Mouse (Mus musculus) embryonic facial prominence, embryonic 13.5 days (tissue): Measurements from ENCODE around the gene Klk1. TPM values are rescaled to one million over a fixed set of nuclear protein-coding genes. Genes with fewer than 3 reads are reported as not detected.

ENCODE experiments used
- ATAC-seq: fragments of 200-750 bp; cut with Nextera tagmentation; 2 replicates; pipeline ENCODE4 v1.8.0; 2017; ENCODE audit warnings: low read depth; ENCODE audit not compliant: insufficient number of reproducible peaks, insufficient read depth, low FRiP score, low TSS enrichment
- H3K27ac ChIP-seq: fragments of 300-500 bp; sonication (generic); 2 replicates; pipeline ENCODE4 v1.5.1; 2015; ENCODE audit warnings: moderate library complexity, mild to moderate bottlenecking, inconsistent platforms
- H3K27me3 ChIP-seq: fragments of 300-500 bp; sonication (generic); 2 replicates; pipeline ENCODE4 v1.6.1; 2015; ENCODE audit warnings: mild to moderate bottlenecking, inconsistent platforms
- H3K36me3 ChIP-seq: fragments of 300-500 bp; sonication (generic); 2 replicates; pipeline ENCODE4 v1.6.1; 2015; ENCODE audit warnings: mild to moderate bottlenecking, inconsistent platforms
- H3K4me1 ChIP-seq: fragments of 300-500 bp; sonication (generic); 2 replicates; pipeline ENCODE4 v1.6.1; 2015; ENCODE audit warnings: inconsistent platforms
- H3K4me2 ChIP-seq: fragments of 300-500 bp; sonication (generic); 2 replicates; pipeline ENCODE4 v1.6.1; 2015; ENCODE audit warnings: moderate library complexity, mild to moderate bottlenecking, inconsistent platforms
- H3K4me3 ChIP-seq: fragments of 300-500 bp; sonication (generic); 2 replicates; pipeline ENCODE4 v1.5.1; 2015; ENCODE audit warnings: mild to moderate bottlenecking, inconsistent platforms
- H3K9ac ChIP-seq: fragments of 300-500 bp; sonication (generic); 2 replicates; pipeline ENCODE4 v1.6.1; 2015; ENCODE audit warnings: mild to moderate bottlenecking, inconsistent platforms
- H3K9me3 ChIP-seq: fragments of 300-500 bp; sonication (generic); 2 replicates; pipeline ENCODE4 v1.6.1; 2016; ENCODE audit warnings: inconsistent platforms
- WGBS: fragments of 180-500 bp; shearing (Covaris S2); methylation state at CpG from one replicate; pipeline ENCODE4 v1.1.7; 2015; ENCODE audit warnings: mixed read lengths; 5-methylcytosine and 5-hydroxymethylcytosine counted together
- polyA plus RNA-seq: library from polyadenylated mRNA; unstranded; fragments of >200 nt; fragmentation: Nextera tagmentation; extraction: Ambion mirVana; gene quantifications from 2 replicates; pipeline ENCODE4 v1.2.1, GENCODE M21; 2015

Klk1 gene
- polyA plus RNA-seq, 1 experiment from 2014 or later = not detected

- 75% methylated on average over 4 of the region's 4 CpGs for WGBS
- Histone ChIP-seq H3K27ac (no peak within 1 kb of the TSS), H3K36me3 (peaks cover 21% of the 10 kb centered on the region), H3K9ac (no peak within 1 kb of the TSS), H3K4me1 (0 out of 2 replicates have a peak, but pooled peaks cover 3% of the 10 kb centered on the region), H3K9me3 (no peaks in the 10 kb centered on the region), H3K4me3 (no peak within 1 kb of the TSS), H3K27me3 (peaks cover 8% of the 10 kb centered on the region), H3K4me2 (no peak within 1 kb of the TSS)
- no peak for ATAC-seq
Observed at GRCm38 (mm10) chr7:44257278-44257677, 32.1 kb downstream of the Klk1 start, which contains the start of gene Acp4. Gene Acp4 (minus strand): TSS chr7:44257378.

- Histone ChIP-seq H3K9me3 (no peaks in the 10 kb centered on the region), H3K36me3 (no peaks in the 10 kb centered on the region; the same call in 1 of the 2 replicates), H3K4me2 (no peak overlapping the region), H3K4me3 (no peak overlapping the region), H3K27me3 (peaks cover 28% of the 10 kb centered on the region), H3K4me1 (peaks cover 6% of the 10 kb centered on the region; the same call in 1 of the 2 replicates), H3K27ac (no peak overlapping the region), H3K9ac (no peak overlapping the region)
- 71% methylated on average over 6 of the region's 6 CpGs for WGBS
- no peak for ATAC-seq
Observed at GRCm38 (mm10) chr7:44260410-44260809, 35.2 kb downstream of the Klk1 start.

- no peak within 1 kb of the TSS for H3K9ac ChIP-seq
- H3K4me1 ChIP-seq = peaks cover 6% of the 10 kb centered on the region; the same call in 1 of the 2 replicates
- no peaks in the 10 kb centered on the region for H3K9me3 ChIP-seq
- ATAC-seq = no peak
- no peak within 1 kb of the TSS for H3K4me3 ChIP-seq
- peaks cover 33% of the 10 kb centered on the region for H3K27me3 ChIP-seq
- no peak within 1 kb of the TSS for H3K4me2 ChIP-seq
- WGBS = 50% methylated on average over 5 of the region's 5 CpGs
- no peak within 1 kb of the TSS for H3K27ac ChIP-seq
- H3K36me3 ChIP-seq = no peaks in the 10 kb centered on the region
Observed at GRCm38 (mm10) chr7:44261147-44261546, 36.0 kb downstream of the Klk1 start, which contains the start of gene Gm15517. Gene Gm15517 (plus strand): TSS chr7:44261447.

- H3K9ac ChIP-seq = peak overlapping the region; percentile 52
- no peak overlapping the region for H3K27ac ChIP-seq
- no peaks in the 10 kb centered on the region for H3K36me3 ChIP-seq
- H3K9me3 ChIP-seq = no peaks in the 10 kb centered on the region
- H3K4me3 ChIP-seq = peak overlapping the region; percentile 10
- WGBS = 3% methylated on average over 34 of the region's 34 CpGs
- H3K27me3 ChIP-seq = peaks cover 43% of the 10 kb centered on the region
- peaks cover 6% of the 10 kb centered on the region; the same call in 1 of the 2 replicates for H3K4me1 ChIP-seq
- peak overlapping the region; percentile 50 for H3K4me2 ChIP-seq
- 0 out of 2 replicates have a peak, but pooled peaks have one; percentile 38 for ATAC-seq
Observed at GRCm38 (mm10) chr7:44262791-44263643, 37.9 kb downstream of the Klk1 start.

- Histone ChIP-seq H3K4me1 (peaks cover 4% of the 10 kb centered on the region; the same call in 1 of the 2 replicates), H3K4me3 (no peak overlapping the region), H3K9ac (no peak overlapping the region), H3K36me3 (no peaks in the 10 kb centered on the region), H3K9me3 (no peaks in the 10 kb centered on the region), H3K4me2 (no peak overlapping the region), H3K27me3 (peaks cover 42% of the 10 kb centered on the region), H3K27ac (no peak overlapping the region)
- 77% methylated on average over 11 of the region's 11 CpGs for WGBS
- ATAC-seq = no peak
Observed at GRCm38 (mm10) chr7:44268117-44268516, 43.0 kb downstream of the Klk1 start.

- ATAC-seq = no peak
- Histone ChIP-seq H3K4me3 (no peak overlapping the region), H3K9me3 (no peaks in the 10 kb centered on the region), H3K4me2 (no peak overlapping the region), H3K4me1 (no peaks in the 10 kb centered on the region), H3K27me3 (peaks cover 43% of the 10 kb centered on the region), H3K36me3 (no peaks in the 10 kb centered on the region), H3K9ac (no peak overlapping the region), H3K27ac (no peak overlapping the region)
- WGBS = 93% methylated on average over 2 of the region's 2 CpGs
Observed at GRCm38 (mm10) chr7:44269397-44269796, 44.2 kb downstream of the Klk1 start.

GRCm38 (mm10) chr7:44271309-44271708 is 46.1 kb downstream of the Klk1 start:
- Histone ChIP-seq H3K4me3 (no peak overlapping the region), H3K36me3 (no peaks in the 10 kb centered on the region), H3K4me2 (no peak overlapping the region), H3K4me1 (no peaks in the 10 kb centered on the region), H3K9me3 (no peaks in the 10 kb centered on the region), H3K27me3 (peaks cover 43% of the 10 kb centered on the region), H3K27ac (no peak overlapping the region), H3K9ac (no peak overlapping the region)
- ATAC-seq = no peak
- WGBS = 75% methylated on average over 2 of the region's 2 CpGs

GRCm38 (mm10) chr7:44272546-44272945 is 47.4 kb downstream of the Klk1 start:
- Histone ChIP-seq H3K27ac (no peak overlapping the region), H3K4me2 (no peak overlapping the region), H3K36me3 (no peaks in the 10 kb centered on the region), H3K9me3 (no peaks in the 10 kb centered on the region), H3K4me1 (no peaks in the 10 kb centered on the region), H3K9ac (no peak overlapping the region), H3K27me3 (peaks cover 36% of the 10 kb centered on the region), H3K4me3 (no peak overlapping the region)
- no peak for ATAC-seq
- 84% methylated on average over 7 of the region's 7 CpGs for WGBS

- H3K4me1 ChIP-seq = no peaks in the 10 kb centered on the region
- peaks cover 32% of the 10 kb centered on the region for H3K27me3 ChIP-seq
- ATAC-seq = no peak
- H3K4me3 ChIP-seq = no peak overlapping the region
- H3K9me3 ChIP-seq = peaks cover 5% of the 10 kb centered on the region; the same call in 1 of the 2 replicates
- WGBS = 74% methylated on average over 7 of the region's 7 CpGs
- no peak overlapping the region for H3K9ac ChIP-seq
- H3K4me2 ChIP-seq = no peak overlapping the region
- no peak overlapping the region for H3K27ac ChIP-seq
- no peaks in the 10 kb centered on the region for H3K36me3 ChIP-seq
Observed at GRCm38 (mm10) chr7:44273446-44273845, 48.3 kb downstream of the Klk1 start.

GRCm38 (mm10) chr7:44274096-44274495 is 48.9 kb downstream of the Klk1 start:
- Histone ChIP-seq H3K27me3 (peaks cover 34% of the 10 kb centered on the region), H3K4me2 (no peak overlapping the region), H3K4me3 (no peak overlapping the region), H3K27ac (no peak overlapping the region), H3K36me3 (no peaks in the 10 kb centered on the region), H3K9me3 (peaks cover 5% of the 10 kb centered on the region; the same call in 1 of the 2 replicates), H3K9ac (no peak overlapping the region), H3K4me1 (no peaks in the 10 kb centered on the region)
- 34% methylated on average over 11 of the region's 11 CpGs for WGBS
- ATAC-seq = no peak

GRCm38 (mm10) chr7:44275546-44275945 is 50.4 kb downstream of the Klk1 start:
- ATAC-seq = no peak
- WGBS = 79% methylated on average over 3 of the region's 3 CpGs
- Histone ChIP-seq H3K27ac (no peak overlapping the region), H3K4me3 (no peak overlapping the region), H3K4me1 (no peaks in the 10 kb centered on the region), H3K36me3 (no peaks in the 10 kb centered on the region), H3K9ac (no peak overlapping the region), H3K27me3 (peaks cover 34% of the 10 kb centered on the region), H3K9me3 (peaks cover 5% of the 10 kb centered on the region; the same call in 1 of the 2 replicates), H3K4me2 (no peak overlapping the region)
